Mouse (Mus musculus) 416B (cell line): ENCODE results near the gene Pax6.

ENCODE experiments used
- DNase-seq: peaks from one replicate; pipeline ENCODE4 v3.0.0; 2011; ENCODE audit warnings: low read depth

Gene Pax6

GRCm38 (mm10) chr2:105668271-105669270, at the start of gene Pax6:
TSS of gene Pax6 (plus strand) at chr2:105668900.
- DNase-seq: no peak

- no peak for DNase-seq
Measured at GRCm38 (mm10) chr2:105648933-105649332, 19.8 kb upstream of the Pax6 start.

DNA sequence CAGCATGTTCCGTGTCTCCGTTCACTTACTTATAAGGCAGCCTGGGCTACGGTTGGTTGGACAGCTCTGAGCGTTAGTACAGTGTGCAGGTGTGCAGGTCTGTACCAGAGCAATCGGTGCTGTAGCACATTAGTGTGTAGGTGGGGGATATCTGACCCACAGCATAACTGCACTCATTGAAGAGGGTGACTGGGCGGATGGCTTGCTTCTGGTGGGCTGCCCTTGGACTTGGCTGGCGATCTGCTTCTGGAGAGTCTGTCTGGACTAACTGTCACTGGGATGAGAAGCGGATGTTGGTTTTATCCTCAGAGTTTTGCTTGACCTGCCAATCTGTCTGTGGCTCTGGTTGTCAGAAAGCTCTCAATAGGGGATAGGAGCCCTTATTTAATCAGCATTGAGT, 12.2 kb upstream of the Pax6 start:
- no peak for DNase-seq

- no peak for DNase-seq
Measured at GRCm38 (mm10) chr2:105659350-105659749, 9.3 kb upstream of the Pax6 start.

DNA sequence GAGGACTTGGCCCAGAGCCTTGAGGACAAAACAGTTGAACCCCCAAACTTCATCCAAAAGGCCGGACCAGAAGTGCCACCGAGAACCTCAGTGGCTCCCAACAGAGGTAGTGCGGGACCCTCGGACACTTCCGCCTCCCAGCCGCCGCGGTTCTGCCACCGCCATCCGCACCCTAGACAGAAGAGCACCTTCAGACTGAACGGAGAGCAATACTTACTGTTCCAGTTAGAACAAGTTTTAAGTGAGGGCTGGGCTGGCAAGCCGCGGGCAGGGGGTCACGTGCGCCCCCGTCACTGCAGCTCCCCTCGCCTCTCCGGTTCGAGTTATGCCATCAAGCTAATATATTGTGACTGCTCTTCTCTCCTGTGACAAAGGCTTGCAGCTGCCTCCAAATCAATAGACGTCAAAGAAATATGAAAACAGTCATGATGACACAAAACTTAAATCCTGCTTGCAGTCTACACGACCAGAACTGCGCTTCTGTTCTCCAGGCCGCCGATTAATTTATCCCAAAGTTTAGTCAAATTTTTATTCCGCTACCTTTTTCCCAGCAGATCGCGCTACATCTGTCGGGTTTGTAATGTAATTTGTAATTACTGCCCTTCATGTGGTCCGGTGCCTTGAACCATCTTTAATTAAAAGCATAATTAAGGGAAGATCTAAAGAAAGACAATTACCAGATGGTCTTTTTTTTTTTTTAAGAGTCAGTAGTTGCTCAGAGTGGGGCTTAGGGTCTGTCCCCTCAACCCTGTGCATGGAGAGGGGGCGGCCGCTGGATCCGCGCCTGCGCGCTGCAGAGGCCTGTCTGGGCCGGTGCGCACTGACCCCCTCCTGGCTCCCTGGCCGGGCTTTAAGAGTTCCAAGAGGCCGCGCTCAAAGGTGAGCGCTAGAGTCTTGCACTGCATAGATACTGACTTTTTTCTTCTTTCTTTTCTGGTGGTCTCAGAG, 8.5 kb upstream of the Pax6 start:
- DNase-seq: no peak

GRCm38 (mm10) chr2:105660874-105661622, 7.7 kb upstream of the Pax6 start:
- DNase-seq: no peak

- no peak for DNase-seq
Measured at GRCm38 (mm10) chr2:105661623-105662066, 7.1 kb upstream of the Pax6 start.

GRCm38 (mm10) chr2:105662121-105662520, 6.6 kb upstream of the Pax6 start:
- no peak for DNase-seq

DNA sequence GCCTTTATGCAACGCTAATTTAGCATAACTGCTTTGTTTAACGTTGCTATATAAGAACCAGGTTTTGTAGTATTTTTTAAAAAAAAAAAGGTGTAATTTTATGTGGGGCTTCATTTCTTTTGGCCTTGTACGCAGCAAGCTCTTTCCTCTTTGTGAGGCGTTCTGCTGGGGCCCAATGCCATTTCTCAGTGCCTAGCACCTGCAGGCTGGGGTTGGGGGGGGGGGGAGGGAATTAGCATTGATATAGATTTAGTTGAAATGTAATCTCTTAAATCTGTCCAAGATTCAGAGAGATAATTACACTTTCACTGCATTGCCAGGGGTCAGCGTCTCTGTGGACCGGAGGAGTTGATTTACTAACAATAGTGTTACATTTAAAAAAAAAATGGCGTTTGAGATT, 6.1 kb upstream of the Pax6 start:
- DNase-seq: no peak

DNA sequence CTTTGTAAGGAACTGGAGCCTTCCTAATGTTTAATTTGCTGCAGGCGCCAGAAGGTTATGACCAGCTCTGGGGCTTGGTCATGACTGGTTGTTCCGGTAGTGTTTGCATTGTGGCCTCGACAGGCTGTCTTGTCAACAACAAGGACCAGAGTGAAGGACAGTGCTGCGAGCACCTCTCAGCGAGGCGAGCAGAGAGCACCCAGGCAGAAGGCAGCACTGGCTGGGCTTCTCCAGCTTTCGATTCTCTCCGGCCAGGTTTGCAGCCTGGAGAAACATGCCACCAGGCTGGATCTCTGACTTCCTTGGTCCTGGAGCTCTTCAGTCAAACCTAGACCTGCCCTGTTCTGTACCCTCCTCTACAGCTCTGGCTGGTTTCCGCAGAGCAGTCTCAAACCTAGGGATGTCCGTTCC, 5.6 kb upstream of the Pax6 start:
- no peak for DNase-seq

DNA sequence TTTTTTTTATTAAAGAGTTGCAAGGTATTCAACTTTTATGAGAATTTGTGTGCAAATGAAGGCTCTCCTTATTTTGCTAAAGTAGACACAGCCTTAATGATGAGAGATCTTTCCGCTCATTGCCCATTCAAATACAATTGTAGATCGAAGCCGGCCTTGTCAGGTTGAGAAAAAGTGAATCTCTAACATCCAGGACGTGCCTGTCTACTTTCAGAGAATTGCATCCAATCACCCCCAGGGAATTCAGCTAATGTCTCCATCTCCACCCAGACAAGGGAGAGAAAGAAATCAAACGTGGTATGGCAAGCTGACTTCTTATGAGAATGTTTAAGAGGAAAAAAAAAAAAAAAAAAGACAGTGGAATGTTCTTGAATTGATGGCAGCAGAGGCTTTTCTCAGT, 3.7 kb upstream of the Pax6 start:
- DNase-seq: no peak

DNA sequence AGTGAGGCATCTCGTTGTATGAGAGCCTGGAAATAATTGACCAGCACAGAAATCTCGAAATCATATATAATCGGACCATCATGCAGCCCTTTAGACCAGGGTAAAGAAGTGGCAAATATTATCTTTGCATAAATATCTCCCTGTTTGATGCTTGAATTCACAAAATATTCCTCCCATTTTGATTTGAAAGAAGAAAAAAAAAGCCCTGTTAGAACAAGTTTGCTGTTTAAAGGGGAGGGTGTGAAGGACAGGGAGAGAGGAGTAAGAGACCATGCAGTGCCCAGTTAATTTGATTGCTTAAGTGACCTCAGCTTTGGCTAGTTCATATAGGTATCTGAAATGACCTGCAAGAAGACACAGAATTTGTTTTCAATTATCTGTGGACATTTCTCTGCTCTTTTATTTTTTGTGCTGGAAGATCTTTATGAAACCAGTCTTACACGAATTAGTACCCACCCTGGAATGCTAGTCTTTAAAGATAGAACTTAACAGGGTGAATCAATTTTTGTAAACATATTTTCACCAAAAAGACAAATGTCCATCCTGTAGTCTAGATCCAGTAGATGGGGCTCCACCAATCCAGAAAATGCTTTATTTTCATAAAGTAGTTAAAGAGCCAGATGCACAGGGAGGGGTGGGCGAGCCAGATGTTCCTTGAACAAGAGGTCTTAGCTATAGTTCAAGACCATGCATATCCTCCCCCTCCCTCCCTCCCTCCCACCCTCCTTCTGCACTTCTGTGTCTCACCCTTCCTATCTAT, 3.0 kb upstream of the Pax6 start:
- no peak for DNase-seq

DNA sequence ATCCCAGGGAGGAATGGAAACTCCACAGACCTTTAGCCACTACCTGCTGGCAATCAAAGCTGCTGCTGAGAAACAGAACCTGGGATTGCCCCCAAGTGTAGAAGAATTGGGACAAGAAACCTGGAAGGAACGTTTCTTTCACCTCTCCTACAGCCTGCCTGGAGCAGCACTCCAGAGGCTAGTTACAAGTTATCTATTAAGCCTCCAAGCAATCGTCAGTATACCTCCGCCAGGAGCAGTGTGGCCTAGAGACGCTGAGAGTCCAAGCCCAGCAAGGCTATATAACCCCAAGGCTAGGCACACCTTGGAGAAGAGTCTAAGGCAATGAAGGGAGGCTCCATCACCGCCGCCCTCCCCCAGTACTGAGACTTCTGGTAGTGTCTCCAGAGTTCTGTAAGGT, 2.4 kb upstream of the Pax6 start:
- no peak for DNase-seq

DNA sequence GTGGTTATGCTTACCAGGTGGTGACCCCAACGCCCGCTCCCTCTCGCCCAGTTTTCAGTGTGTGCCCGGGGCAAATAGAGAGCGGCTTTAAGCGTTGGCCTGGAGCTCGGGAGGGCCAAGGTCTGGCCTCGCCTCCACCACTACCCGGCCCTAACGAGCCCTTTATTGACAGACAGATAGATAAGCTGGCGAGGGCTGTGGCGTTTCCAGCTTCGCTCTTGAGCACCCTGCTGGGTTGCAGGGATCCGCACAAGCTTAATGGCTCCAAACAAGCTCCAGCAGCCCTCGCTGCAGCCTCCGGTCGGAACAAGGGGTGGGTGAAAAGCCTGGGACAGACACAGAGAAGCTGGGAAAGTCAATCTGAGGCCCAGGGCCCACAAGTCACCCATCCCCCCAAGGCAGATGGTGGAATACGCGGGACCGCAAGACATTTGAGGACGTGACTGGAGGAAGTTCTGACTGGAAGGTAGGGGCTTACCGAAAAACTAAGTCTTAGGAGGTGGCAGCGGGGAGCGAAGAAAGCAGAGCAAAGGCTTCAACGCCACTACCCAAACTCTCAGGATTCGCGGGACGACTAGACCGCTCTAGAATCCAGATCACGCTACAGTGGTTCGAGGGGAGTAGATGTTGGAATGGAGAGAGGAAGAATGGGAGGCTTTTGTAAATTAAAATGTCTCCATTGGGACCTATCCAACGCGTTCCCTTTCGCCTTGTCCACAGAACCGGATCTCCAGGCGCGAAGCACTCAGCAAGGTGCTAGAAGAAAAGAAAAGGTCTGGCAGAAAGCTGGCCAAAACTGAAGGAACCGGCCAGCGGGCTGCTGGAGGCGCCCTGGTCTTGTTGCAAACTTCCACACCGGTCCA, 1.7 kb upstream of the Pax6 start:
- no peak for DNase-seq

GRCm38 (mm10) chr2:105667626-105667950, 1.1 kb upstream of the Pax6 start:
- no peak for DNase-seq

GRCm38 (mm10) chr2:105669371-105669861, 716 bp downstream of the Pax6 start:
- DNase-seq: no peak

DNA sequence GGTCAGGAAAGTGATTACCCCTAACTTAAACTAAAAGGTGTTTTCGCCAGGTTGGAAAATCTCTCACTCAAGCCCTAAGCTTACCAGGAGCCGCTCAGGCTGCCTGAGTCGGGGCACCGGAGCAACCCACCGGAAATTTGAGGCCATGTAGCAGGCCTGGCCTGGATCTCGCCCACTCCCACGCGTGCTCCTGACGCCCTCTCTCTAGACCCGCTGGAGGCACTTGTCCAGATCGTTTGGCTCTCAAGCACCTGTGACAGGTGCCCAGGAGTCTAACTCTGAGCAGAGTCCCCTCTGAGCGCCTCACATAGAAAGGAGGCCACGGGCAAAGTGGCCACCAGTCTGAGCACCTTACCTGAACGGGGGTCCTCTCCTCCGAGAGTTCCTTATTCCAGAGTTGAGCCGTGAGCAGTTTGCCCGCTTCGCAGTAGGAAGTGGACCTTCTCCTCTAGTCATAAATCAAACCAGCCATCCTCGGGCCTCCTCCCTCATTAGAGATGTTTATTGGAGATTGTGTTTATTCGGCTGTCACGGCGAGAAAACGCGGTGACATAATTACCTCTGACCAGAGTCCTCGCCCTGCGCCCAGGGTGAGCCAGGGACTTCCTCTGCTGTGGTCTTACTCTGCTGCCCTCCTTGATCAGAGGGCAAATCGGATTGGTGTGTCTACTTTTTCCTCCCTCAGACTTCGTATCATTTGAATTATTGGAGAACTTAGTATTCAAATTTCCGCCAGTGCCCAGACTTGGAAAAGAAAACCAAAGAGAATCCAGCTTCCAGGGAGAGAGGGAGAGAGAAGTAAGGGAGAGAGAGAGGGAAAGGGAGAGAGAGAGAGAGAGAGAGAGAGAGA, 1.4 kb downstream of the Pax6 start:
- DNase-seq: no peak

- no peak for DNase-seq
Measured at GRCm38 (mm10) chr2:105670731-105671095, 2.0 kb downstream of the Pax6 start.

DNA sequence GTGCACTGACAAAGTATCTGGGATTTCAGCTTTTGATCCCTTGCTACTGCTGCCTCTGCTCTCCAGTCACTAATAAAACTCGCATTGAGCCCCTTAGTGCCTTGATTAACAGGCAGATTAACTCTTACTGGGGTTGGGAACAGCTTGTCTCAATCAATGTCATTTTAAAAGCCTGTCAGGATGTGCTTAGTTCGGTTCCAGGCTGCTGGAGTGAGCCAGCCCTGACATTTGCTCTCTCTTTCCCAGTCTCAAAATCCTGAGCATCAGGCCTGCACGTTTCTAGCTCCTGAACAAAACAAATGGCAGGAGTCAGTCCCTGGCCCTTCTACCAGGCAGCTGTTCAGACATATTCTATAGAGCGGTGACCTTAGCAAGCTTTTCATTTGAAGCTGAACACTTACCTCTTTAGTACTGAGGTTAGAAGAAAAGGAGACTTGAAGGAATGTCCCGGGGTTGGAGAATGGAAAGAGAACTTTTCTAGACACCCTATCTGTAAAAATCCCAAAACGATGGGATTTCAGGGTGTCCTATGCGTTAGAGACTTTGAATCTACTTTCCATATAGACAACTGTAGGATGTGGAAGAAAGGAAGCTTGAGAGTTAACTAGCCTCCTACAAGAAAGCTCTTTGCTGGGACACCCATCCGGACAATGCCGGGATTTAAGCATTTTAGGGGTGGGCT, 2.6 kb downstream of the Pax6 start:
- DNase-seq: no peak
